Mouse (Mus musculus) lung, adult 2 months (tissue): ENCODE measurements around the gene Foxn3. TPM values are rescaled to one million over a fixed set of nuclear protein-coding genes. Genes with fewer than 3 reads are reported as not detected.

Source experiments
- DNase-seq: peaks from one replicate; pipeline ENCODE4 v3.0.0; 2022
- H3K4me1 ChIP-seq: fragments of 200-500 bp; 2 replicates; pipeline ENCODE4 v1.6.1; 2011; ENCODE audit warnings: low read length; ENCODE audit not compliant: control insufficient read depth, insufficient read depth
- H3K4me3 ChIP-seq: fragments of 200-500 bp; replicated peaks from 2 replicates; pipeline ENCODE3; 2011; ENCODE audit warnings: low read depth, mild to moderate bottlenecking, control low read depth, low read length; ENCODE audit errors: extremely low read depth
- CTCF ChIP-seq: fragments of 200-500 bp; IDR thresholded peaks from 2 replicates; pipeline ENCODE4 v1.5.1; 2011; ENCODE audit warnings: mild to moderate bottlenecking, low read length, control low read depth; ENCODE audit not compliant: insufficient read depth
- POLR2A ChIP-seq: fragments of 200-500 bp; IDR thresholded peaks from 2 replicates; pipeline ENCODE4 v1.6.1; 2011; ENCODE audit warnings: low read depth, mild to moderate bottlenecking, control low read depth, low read length, borderline replicate concordance; ENCODE audit errors: extremely low read depth
- WGBS: fragments of 180-500 bp; shearing (Covaris S2); methylation state at CpG from one replicate; pipeline ENCODE4 v1.1.7; 2018; 5-methylcytosine and 5-hydroxymethylcytosine counted together
- polyA plus RNA-seq: library from polyadenylated mRNA; depleted of rRNA; stranded (reverse); fragments of >200 nt; gene quantifications from 2 replicates; pipeline ENCODE4 v1.2.3, GENCODE M21; 2012

The Foxn3 gene
- polyA plus RNA-seq, 1 experiment: 48.2 TPM

GRCm38 (mm10) chr12:99381317-99381716 lies 182.1 kb downstream of the Foxn3 start:
- peaks cover 9% of the 10 kb centered on the region; the same call in 1 of the 2 replicates for H3K4me1 ChIP-seq
- no peak overlapping the region for H3K4me3 ChIP-seq
- WGBS: 86% methylated on average over 9 of the region's 9 CpGs
- no peak for DNase-seq
- no peak for TF ChIP-seq CTCF
- TF ChIP-seq POLR2A: no peak

- no peak for DNase-seq
- Histone ChIP-seq H3K4me1 (peaks cover 9% of the 10 kb centered on the region; the same call in 1 of the 2 replicates), H3K4me3 (no peak overlapping the region)
- no peak for TF ChIP-seq CTCF
- no peak for TF ChIP-seq POLR2A
- 51% methylated on average over 4 of the region's 4 CpGs for WGBS
These were observed 182.5 kb downstream of the Foxn3 start for GRCm38 (mm10) chr12:99380855-99381262.

GRCm38 (mm10) chr12:99380124-99380523 lies 183.3 kb downstream of the Foxn3 start:
- WGBS: 88% methylated on average over 6 of the region's 6 CpGs
- H3K4me3 ChIP-seq: no peak overlapping the region
- DNase-seq: no peak
- peaks cover 6% of the 10 kb centered on the region; the same call in 1 of the 2 replicates for H3K4me1 ChIP-seq
- TF ChIP-seq POLR2A (no peak), CTCF (no peak)

GRCm38 (mm10) chr12:99378284-99378683 lies 185.1 kb downstream of the Foxn3 start:
- Histone ChIP-seq H3K4me1 (peaks cover 12% of the 10 kb centered on the region), H3K4me3 (no peak overlapping the region)
- WGBS: 48% methylated on average over 8 of the region's 8 CpGs
- TF ChIP-seq CTCF: no peak
- TF ChIP-seq POLR2A: no peak
- no peak for DNase-seq

GRCm38 (mm10) chr12:99377705-99378104 lies 185.7 kb downstream of the Foxn3 start:
- 71% methylated on average over 3 of the region's 3 CpGs for WGBS

GRCm38 (mm10) chr12:99377069-99377468 lies 186.3 kb downstream of the Foxn3 start:
- 48% methylated on average over 10 of the region's 10 CpGs for WGBS
- no peak for TF ChIP-seq POLR2A
- no peak for TF ChIP-seq CTCF
- Histone ChIP-seq H3K4me3 (no peak overlapping the region), H3K4me1 (peaks cover 12% of the 10 kb centered on the region)
- DNase-seq: no peak

More at GRCm38 (mm10) chr12:99377705-99378104, 185.7 kb downstream of the Foxn3 start:
- TF ChIP-seq POLR2A (no peak), CTCF (no peak)
- DNase-seq: no peak
- peaks cover 12% of the 10 kb centered on the region for H3K4me1 ChIP-seq
- no peak overlapping the region for H3K4me3 ChIP-seq

GRCm38 (mm10) chr12:99375878-99376454 lies 187.4 kb downstream of the Foxn3 start:
- no peak for TF ChIP-seq POLR2A
- TF ChIP-seq CTCF: no peak
- 68% methylated on average over 8 of the region's 8 CpGs for WGBS
- Histone ChIP-seq H3K4me1 (peaks cover 12% of the 10 kb centered on the region), H3K4me3 (no peak overlapping the region)
- no peak for DNase-seq

- 81% methylated on average over 6 of the region's 6 CpGs for WGBS
- Histone ChIP-seq H3K4me3 (no peak overlapping the region), H3K4me1 (peaks cover 12% of the 10 kb centered on the region)
- TF ChIP-seq POLR2A: no peak
- TF ChIP-seq CTCF: no peak
- DNase-seq: no peak
These were observed 188.0 kb downstream of the Foxn3 start for GRCm38 (mm10) chr12:99375426-99375825.

- peak; percentile 43 for DNase-seq
- H3K4me1 ChIP-seq: peaks cover 19% of the 10 kb centered on the region
- 46% methylated on average over 12 of the region's 12 CpGs for WGBS
- TF ChIP-seq CTCF (no peak), POLR2A (no peak)
- no peak overlapping the region for H3K4me3 ChIP-seq
These were observed 189.2 kb downstream of the Foxn3 start for GRCm38 (mm10) chr12:99374099-99374600.

- no peak for DNase-seq
- H3K4me3 ChIP-seq: no peak overlapping the region
- 76% methylated on average over 4 of the region's 4 CpGs for WGBS
- peaks cover 17% of the 10 kb centered on the region for H3K4me1 ChIP-seq
- TF ChIP-seq CTCF (no peak), POLR2A (no peak)
These were observed 189.8 kb downstream of the Foxn3 start for GRCm38 (mm10) chr12:99373584-99373983.
